Mouse (Mus musculus) frontal cortex, adult (tissue): ENCODE data around the gene Depdc5.

ENCODE experiments used
- ATAC-seq: cut with Nextera tagmentation; 2 replicates; pipeline ENCODE4 v1.9.2; 2017; ENCODE audit warnings: mild to moderate bottlenecking, moderate library complexity, mixed read lengths; ENCODE audit not compliant: low TSS enrichment

The Depdc5 gene

GRCm38 (mm10) chr5:33001111-33001510 lies 137.6 kb downstream of the Depdc5 start:
- ATAC-seq, result peak; percentile 77

GRCm38 (mm10) chr5:33002781-33003180 lies 139.3 kb downstream of the Depdc5 start:
- no peak for ATAC-seq

- ATAC-seq, result no peak
Measured at GRCm38 (mm10) chr5:33003500-33003899, 140.0 kb downstream of the Depdc5 start.

- ATAC-seq, result no peak
Measured at GRCm38 (mm10) chr5:33004110-33004509, 140.6 kb downstream of the Depdc5 start.

GRCm38 (mm10) chr5:33005442-33006145 lies 142.1 kb downstream of the Depdc5 start:
- ATAC-seq, result peak; percentile 47

GRCm38 (mm10) chr5:33006670-33007069 lies 143.2 kb downstream of the Depdc5 start:
- ATAC-seq, result peak; percentile 71

- no peak for ATAC-seq
Measured at GRCm38 (mm10) chr5:33007371-33007770, 143.9 kb downstream of the Depdc5 start.

GRCm38 (mm10) chr5:33009301-33009700 lies 145.8 kb downstream of the Depdc5 start:
- ATAC-seq, result no peak

GRCm38 (mm10) chr5:33009818-33010812 lies 146.6 kb downstream of the Depdc5 start:
- ATAC-seq, result no peak

- ATAC-seq, result peak; percentile 18; the same call in 1 of the 2 replicates
Measured at GRCm38 (mm10) chr5:33011132-33012106, 147.9 kb downstream of the Depdc5 start.

- ATAC-seq, result no peak
Measured at GRCm38 (mm10) chr5:33014096-33014495, 150.6 kb downstream of the Depdc5 start.

GRCm38 (mm10) chr5:33015579-33015978 lies 152.1 kb downstream of the Depdc5 start:
- ATAC-seq, result peak; percentile 17; the same call in 1 of the 2 replicates

GRCm38 (mm10) chr5:33018189-33018560 lies 154.7 kb downstream of the Depdc5 start:
- peak; percentile 6 for ATAC-seq

GRCm38 (mm10) chr5:33018561-33019425 lies 155.3 kb downstream of the Depdc5 start, which contains the start of gene Ywhah:
Ywhah (plus strand) TSS chr5:33018816.
- ATAC-seq, result peak; percentile 71

GRCm38 (mm10) chr5:33019426-33019821 lies 155.9 kb downstream of the Depdc5 start:
- no peak for ATAC-seq

GRCm38 (mm10) chr5:33021622-33022021 lies 158.1 kb downstream of the Depdc5 start:
- no peak for ATAC-seq

GRCm38 (mm10) chr5:33023337-33023736 lies 159.8 kb downstream of the Depdc5 start:
- ATAC-seq, result no peak

- ATAC-seq, result no peak
Measured at GRCm38 (mm10) chr5:33024474-33024873, 161.0 kb downstream of the Depdc5 start.

GRCm38 (mm10) chr5:33028656-33029055 lies 165.2 kb downstream of the Depdc5 start:
- no peak for ATAC-seq

- peak; percentile 75 for ATAC-seq
Measured at GRCm38 (mm10) chr5:33030425-33031175, 167.1 kb downstream of the Depdc5 start.
